Mouse (Mus musculus): ENCODE results near the gene B9d2.

B9d2 gene

DNA sequence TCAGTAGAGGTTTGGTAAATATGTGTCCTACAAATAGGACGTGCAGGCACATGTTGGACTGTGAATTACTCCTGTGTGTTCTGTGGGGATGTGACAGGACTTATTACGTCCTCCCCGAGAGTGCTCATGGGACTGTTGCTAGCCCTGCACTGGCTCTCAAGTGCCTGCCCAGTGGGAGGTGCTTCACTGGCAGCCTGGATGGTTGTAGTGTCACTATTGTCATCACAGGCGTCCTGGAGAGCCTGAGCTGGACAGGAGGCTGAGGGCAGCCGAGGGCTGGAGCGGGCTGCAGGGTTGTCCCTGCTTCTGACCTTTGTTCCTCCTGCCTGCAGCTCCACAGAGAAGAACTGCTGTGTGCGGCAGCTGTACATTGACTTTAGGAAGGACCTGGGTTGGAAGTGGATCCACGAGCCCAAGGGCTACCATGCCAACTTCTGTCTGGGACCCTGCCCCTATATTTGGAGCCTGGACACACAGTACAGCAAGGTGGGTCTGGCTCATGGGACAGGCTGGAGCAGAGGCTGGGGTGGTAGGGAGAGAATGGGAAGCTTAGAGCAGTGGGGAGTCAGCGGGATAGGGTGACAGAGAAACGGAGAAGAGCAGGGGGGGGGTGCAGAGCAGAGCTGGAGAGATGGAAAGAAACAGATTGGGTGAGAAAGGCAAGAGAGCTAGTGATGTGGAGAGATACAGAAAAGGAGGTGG, 23.4 kb downstream of the B9d2 start:
- no peak for DNase-seq (ENCODE audit: extremely low read depth, low read depth)

GRCm38 (mm10) chr7:25704716-25705364, 24.3 kb downstream of the B9d2 start:
- DNase-seq (ENCODE audit: extremely low read depth, low read depth): no peak

GRCm38 (mm10) chr7:25705801-25706251, 25.2 kb downstream of the B9d2 start:
- no peak for DNase-seq (ENCODE audit: extremely low read depth, low read depth)

DNA sequence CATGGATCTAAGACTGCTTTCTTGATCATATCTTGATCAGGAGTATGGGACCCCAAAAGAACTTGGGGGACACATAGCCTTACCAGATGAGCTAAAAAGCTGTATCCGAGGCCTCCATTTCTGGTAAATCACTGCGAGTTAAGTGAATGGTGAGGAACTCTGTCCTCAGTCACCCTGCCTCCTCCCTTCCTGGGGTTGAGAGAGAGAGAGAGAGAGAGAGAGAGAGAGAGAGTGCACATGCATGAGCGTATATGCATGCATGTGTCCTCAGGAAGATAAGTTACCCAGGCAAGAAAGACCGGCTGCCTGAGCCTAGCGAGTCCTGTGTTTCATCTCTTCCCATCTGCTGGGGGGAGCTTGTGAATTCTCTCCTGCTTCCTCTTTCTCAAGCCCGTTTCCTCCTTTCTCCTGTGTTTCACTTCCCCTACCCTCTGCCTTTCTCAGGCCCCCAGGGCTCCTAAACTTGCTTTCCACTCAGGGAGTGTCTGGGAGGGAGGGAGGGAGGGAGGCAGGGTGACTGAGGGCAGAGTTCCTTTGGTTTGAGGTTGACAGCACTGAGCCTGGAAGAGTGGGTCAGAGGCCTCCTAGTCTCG, 26.1 kb downstream of the B9d2 start:
- peak; percentile 65 for DNase-seq (ENCODE audit: extremely low read depth, low read depth)

- no peak for DNase-seq (ENCODE audit: extremely low read depth, low read depth)
Observed at GRCm38 (mm10) chr7:25707581-25708292, 27.2 kb downstream of the B9d2 start.

DNA sequence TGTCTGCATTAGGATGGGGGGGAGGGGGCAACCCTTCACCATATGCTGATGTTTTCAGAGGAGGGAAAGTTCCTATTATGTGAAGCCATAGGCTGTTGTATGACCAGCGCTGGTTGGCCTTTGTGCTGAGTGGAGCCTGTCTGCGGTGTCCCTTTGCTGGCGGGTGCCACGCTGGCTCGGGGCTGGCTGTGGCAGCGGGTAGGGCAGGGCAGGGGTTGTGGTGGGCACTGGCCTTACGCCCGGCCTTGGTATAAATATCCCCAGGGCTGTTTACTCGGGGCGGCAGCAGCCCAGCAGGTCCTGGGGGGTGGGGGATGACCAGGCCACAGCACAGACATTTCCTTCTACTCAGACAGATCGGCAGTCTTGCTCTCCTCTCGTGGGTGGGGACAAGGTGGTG, 29.4 kb downstream of the B9d2 start:
- no peak for DNase-seq (ENCODE audit: extremely low read depth, low read depth)

GRCm38 (mm10) chr7:25710519-25711130, 30.0 kb downstream of the B9d2 start:
- DNase-seq (ENCODE audit: extremely low read depth, low read depth): no peak

- no peak for DNase-seq (ENCODE audit: extremely low read depth, low read depth)
Observed at GRCm38 (mm10) chr7:25711165-25711564, 30.6 kb downstream of the B9d2 start.

DNA sequence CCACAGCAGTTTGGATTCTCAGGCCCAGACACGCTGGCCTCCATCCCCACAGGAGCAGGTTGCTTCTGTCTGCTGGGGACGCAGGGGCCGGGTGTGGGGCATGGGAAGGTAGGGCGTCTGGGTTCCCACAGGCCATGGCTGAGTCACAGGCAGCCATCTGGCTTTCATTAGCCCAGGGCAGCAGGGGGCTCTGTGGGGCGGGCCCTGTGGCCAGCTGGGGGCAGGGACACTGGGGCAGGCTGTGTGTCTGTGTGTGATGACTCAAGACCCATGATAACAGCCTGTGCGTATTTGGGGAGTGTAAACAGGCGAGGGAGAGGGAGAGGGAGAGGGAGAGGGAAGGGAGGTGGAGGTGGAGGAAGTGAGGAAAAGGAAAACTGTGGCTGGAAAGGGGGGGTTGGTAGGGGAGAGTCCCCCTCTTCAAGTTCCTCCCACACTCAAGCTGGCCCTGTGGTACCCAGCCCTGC, 31.2 kb downstream of the B9d2 start:
- DNase-seq (ENCODE audit: extremely low read depth, low read depth): no peak

DNA sequence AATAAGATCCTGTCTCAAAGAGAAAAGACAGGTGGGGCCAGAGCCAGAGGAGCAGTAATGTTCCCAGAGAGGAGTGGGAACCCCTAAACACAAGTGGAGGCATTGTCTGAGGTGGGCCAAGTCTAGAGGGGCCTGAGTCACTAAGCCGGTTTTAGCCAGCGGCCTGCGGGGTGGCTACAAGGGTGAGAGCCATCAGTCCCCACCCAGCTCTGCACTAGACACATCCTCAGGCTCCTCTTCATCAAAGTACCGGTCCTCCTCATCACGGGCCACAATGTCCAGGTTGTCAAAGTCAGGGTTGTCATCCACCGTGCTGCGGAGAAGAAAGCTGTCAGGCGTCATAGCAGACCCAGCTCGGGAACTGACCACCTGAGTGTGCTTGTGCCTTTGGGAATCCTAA, 32.2 kb downstream of the B9d2 start:
- no peak for DNase-seq (ENCODE audit: extremely low read depth, low read depth)

- no peak for DNase-seq (ENCODE audit: extremely low read depth, low read depth)
Observed at GRCm38 (mm10) chr7:25714581-25714980, 34.0 kb downstream of the B9d2 start.

- no peak for DNase-seq (ENCODE audit: extremely low read depth, low read depth)
Observed at GRCm38 (mm10) chr7:25715731-25716271, 35.2 kb downstream of the B9d2 start.

- no peak for DNase-seq (ENCODE audit: extremely low read depth, low read depth)
Observed at GRCm38 (mm10) chr7:25717478-25717877, 36.9 kb downstream of the B9d2 start.

GRCm38 (mm10) chr7:25718788-25719417, 38.3 kb downstream of the B9d2 start, which contains the start of gene Ccdc97:
Ccdc97 (minus strand) TSS chr7:25719088.
- DNase-seq (ENCODE audit: extremely low read depth, low read depth): peak; percentile 88

DNA sequence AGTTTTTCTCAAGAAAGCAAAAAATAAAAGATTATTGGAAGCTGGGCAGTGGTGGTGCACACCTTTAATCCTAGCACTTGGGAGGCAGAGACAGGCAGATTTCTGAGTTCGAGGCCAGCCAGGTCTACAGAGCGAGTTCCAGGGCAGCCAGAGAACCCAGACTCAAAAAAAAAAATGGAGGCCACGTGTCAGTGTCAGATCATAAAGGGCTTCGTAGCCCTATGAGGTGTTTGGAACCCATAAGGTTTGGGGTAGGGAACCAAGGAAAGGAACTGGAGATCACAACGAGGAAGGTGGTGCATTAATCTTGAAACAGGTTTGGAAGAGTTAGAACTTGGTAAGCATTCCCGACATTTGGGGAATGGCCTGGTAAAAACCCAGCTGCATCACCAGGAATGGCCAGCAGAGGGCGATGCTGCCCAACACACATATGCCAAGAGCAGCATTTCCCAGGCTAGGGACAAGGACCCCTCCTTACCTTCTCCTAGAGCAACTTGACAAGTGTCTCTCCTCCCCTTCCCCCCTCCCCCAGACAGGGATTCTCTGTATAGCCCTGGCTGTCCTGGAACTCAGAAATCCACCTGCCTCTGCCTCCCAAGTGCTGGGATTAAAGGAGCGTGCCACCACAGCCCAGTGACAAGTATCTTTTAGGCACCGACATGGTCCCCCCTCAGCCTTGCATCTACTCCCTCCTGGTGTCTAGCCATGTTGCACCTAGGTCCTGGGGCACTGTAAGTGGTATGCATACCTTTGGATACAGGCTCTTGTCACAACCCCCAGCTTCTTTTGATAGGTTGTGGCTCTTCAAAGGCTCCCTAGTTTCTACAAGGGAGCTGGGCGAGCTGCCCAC, 39.4 kb downstream of the B9d2 start:
- peak; percentile 45 for DNase-seq (ENCODE audit: extremely low read depth, low read depth)

- DNase-seq (ENCODE audit: extremely low read depth, low read depth): no peak
Observed at GRCm38 (mm10) chr7:25720760-25721159, 40.2 kb downstream of the B9d2 start.

GRCm38 (mm10) chr7:25721776-25722175, 41.2 kb downstream of the B9d2 start:
- DNase-seq (ENCODE audit: extremely low read depth, low read depth): peak; percentile 54

DNA sequence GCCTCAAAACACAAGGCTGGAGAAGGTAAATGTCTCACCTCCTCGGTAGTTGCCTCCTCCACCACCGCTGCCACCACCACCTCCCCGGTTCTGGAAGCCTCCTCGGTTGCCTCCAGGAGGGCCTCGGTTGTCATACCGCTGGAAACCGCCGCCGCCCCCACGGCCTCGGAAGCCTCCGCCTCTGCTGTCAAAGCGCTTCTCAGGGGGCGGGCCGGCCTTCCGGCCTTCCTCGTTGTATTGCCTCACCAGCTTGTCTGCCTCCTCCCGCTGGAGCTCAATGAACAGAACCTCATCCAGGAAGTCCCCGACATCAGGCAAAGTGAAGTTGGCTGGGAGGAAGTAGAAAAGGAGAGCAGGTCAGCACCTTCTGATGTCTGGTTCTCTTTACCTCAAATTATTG, 45.3 kb downstream of the B9d2 start:
- DNase-seq (ENCODE audit: extremely low read depth, low read depth): no peak

DNA sequence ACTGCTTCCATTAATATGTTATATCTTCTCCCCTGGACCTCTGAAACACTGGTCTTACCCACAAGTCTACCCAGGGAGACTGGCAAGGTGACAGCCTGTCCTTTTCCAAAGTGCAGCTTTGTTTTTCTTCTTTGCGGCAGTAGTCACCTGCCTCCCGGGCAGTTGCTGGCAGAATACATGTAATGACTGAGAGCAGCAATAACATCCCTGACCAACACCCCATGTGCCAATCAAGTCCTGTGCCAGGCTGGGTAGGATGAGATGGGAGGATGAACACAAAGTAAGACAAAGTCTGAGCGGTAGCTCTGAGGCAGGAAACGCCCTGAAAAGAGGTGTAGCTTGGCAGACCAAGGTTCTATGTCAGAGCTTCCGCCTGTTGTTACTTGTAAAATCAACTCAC, 47.2 kb downstream of the B9d2 start:
- DNase-seq (ENCODE audit: extremely low read depth, low read depth): no peak

DNA sequence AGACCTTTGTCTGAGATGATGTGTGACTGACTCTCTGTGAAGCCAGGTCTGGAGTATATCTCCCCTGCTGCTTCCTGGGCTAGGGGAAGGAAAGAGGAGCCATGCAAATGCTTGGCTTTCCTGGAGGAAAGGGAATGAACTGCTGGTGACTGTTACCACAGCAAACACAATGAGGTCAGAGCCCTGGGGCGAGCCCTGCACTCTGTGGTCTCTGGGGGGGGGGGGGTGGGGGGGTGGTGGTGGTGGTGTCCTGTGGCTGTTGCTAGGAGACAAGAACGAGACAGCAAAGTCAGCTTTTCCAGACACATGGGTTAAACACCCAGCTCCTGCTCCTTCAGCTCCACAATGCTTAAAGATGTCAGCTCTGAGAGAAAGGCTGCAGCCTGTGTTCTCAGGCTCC, 48.8 kb downstream of the B9d2 start:
- no peak for DNase-seq (ENCODE audit: extremely low read depth, low read depth)

Measured in MEL-GATA-1-ER (cell line).